21 mouse cellular contexts compared by ENCODE assay signal in genomic region chr5:32728300-32728699, GRCm38 (mm10).
"Had no signal": no experiment of that assay in that cellular context is flagged by ENCODE, and none has a peak within 500 bp of the region (broad histone marks: within the 10 kb centered on the region; RNA-seq: fewer than 3 reads in every experiment).

No protein-coding gene starts in this region.

- H3K27me3 ChIP-seq: limb, embryonic 13.5 days; liver, embryonic 12.5 days; liver, embryonic 15.5 days; lung, embryonic 15.5 days; midbrain, embryonic 13.5 days had no signal

- H3K4me1 ChIP-seq: limb, embryonic 13.5 days; liver, embryonic 12.5 days; lung, embryonic 15.5 days; midbrain, embryonic 10.5 days; midbrain, embryonic 13.5 days had no signal

- ATAC-seq: liver, embryonic 12.5 days; midbrain, embryonic 13.5 days; midbrain, embryonic 16.5 days had no signal

- H3K9ac ChIP-seq: limb, embryonic 13.5 days; liver, embryonic 12.5 days; liver, embryonic 15.5 days; lung, embryonic 15.5 days; midbrain, embryonic 13.5 days had no signal

- H3K36me3 ChIP-seq: liver, embryonic 15.5 days; lung, embryonic 15.5 days had no signal

- H3K27ac ChIP-seq: layer of hippocampus, adult 2 months; left cerebral cortex, adult 2 months; limb, embryonic 13.5 days; liver, embryonic 12.5 days; liver, embryonic 15.5 days; lung, embryonic 15.5 days; midbrain, embryonic 10.5 days; midbrain, embryonic 13.5 days had no signal

- H3K4me2 ChIP-seq: limb, embryonic 13.5 days; liver, embryonic 12.5 days; liver, embryonic 15.5 days; lung, embryonic 15.5 days; midbrain, embryonic 13.5 days had no signal

- H3K9me3 ChIP-seq: liver, embryonic 12.5 days; liver, embryonic 15.5 days; lung, embryonic 15.5 days; midbrain, embryonic 13.5 days had no signal

- H3K4me3 ChIP-seq: layer of hippocampus, adult 2 months; left cerebral cortex, adult 2 months; limb, embryonic 13.5 days; liver, embryonic 12.5 days; liver, embryonic 15.5 days; lung, embryonic 15.5 days; midbrain, embryonic 10.5 days; midbrain, embryonic 13.5 days had no signal

- DNase-seq: kidney, adult 18-20 months; kidney, adult 9 months; kidney, postnatal 14 days; liver; lung, adult 18-20 months; lung, postnatal 10 days; lung, postnatal 36 days; right cerebral cortex, adult 18-20 months; right cerebral cortex, postnatal 25 days; spleen, adult 18-20 months; thymus, adult 18-20 months; thymus, postnatal 36 days had no signal
